Mouse (Mus musculus) forebrain, embryonic 14.5 days (tissue): Measurements from ENCODE around the gene Rnaseh2a. TPM values are rescaled to one million over a fixed set of nuclear protein-coding genes. Genes with fewer than 3 reads are reported as not detected.

ENCODE experiments used
- ATAC-seq: fragments of 200-750 bp; cut with Nextera tagmentation; 2 replicates; pipeline ENCODE4 v1.8.0; 2017; ENCODE audit warnings: mild to moderate bottlenecking, moderate library complexity
- DNase-seq: peaks from one replicate; pipeline ENCODE4 v3.0.0-alpha.2; 2015; ENCODE audit warnings: low spot score
- H3K27ac ChIP-seq: fragments of 300-500 bp; sonication (generic); 2 replicates; pipeline ENCODE4 v1.5.1; 2014; ENCODE audit warnings: low read depth, mild to moderate bottlenecking, control low read depth, low read length, moderate library complexity
- H3K27me3 ChIP-seq: fragments of 300-500 bp; sonication (generic); replicated peaks from 2 replicates; pipeline ENCODE4 v1.6.1; 2014; ENCODE audit warnings: low read length, control low read depth, mixed read lengths; ENCODE audit not compliant: control insufficient read depth, insufficient read depth
- H3K36me3 ChIP-seq: fragments of 300-500 bp; sonication (generic); 2 replicates; pipeline ENCODE4 v1.6.1; 2014; ENCODE audit warnings: low read length, control low read depth; ENCODE audit not compliant: control insufficient read depth, insufficient read depth
- H3K4me1 ChIP-seq: fragments of 300-500 bp; sonication (generic); 2 replicates; pipeline ENCODE4 v1.6.1; 2014; ENCODE audit warnings: antibody characterized with exemption, low read length, control low read depth; ENCODE audit not compliant: control insufficient read depth, insufficient read depth
- H3K4me2 ChIP-seq: fragments of 300-500 bp; sonication (generic); 2 replicates; pipeline ENCODE4 v1.6.1; 2014; ENCODE audit warnings: mild to moderate bottlenecking, control low read depth, low read length
- H3K4me3 ChIP-seq: fragments of 300-500 bp; sonication (generic); 2 replicates; pipeline ENCODE4 v1.5.1; 2014; ENCODE audit warnings: low read depth, low read length, control low read depth
- H3K9ac ChIP-seq: fragments of 300-500 bp; sonication (generic); 2 replicates; pipeline ENCODE4 v1.6.1; 2014; ENCODE audit warnings: mild to moderate bottlenecking, low read length, control low read depth, moderate library complexity
- H3K9me3 ChIP-seq: fragments of 300-500 bp; sonication (generic); replicated peaks from 2 replicates; pipeline ENCODE4 v1.6.1; 2016; ENCODE audit warnings: low read length, control low read depth, mixed read lengths; ENCODE audit not compliant: control insufficient read depth
- whole genome bisulfite sequencing: fragments of 180-500 bp; shearing (Covaris S2); extraction: QIAGEN DNeasy Blood & Tissue Kit; methylation state at CpG from one replicate; pipeline ENCODE4 v1.1.7; 2014; 5-methylcytosine and 5-hydroxymethylcytosine counted together
- polyA plus RNA-seq: library from polyadenylated mRNA; unstranded; fragments of >200 nt; fragmentation: Nextera tagmentation; extraction: Ambion mirVana; gene quantifications from 2 replicates; pipeline ENCODE4 v1.2.1, GENCODE M21; 2014

The Rnaseh2a gene
- polyA plus RNA-seq, 1 experiment from 2014 or later = 111 TPM

GRCm38 (mm10) chr8:84934860-84935259, 34.7 kb downstream of the Rnaseh2a start:
- Histone ChIP-seq H3K9ac (peak overlapping the region; percentile 93; the same call in 1 of the 2 replicates), H3K9me3 (no peaks in the 10 kb centered on the region), H3K4me1 (peaks cover 28% of the 10 kb centered on the region), H3K36me3 (peaks cover 17% of the 10 kb centered on the region), H3K4me2 (peak overlapping the region; percentile 80), H3K27ac (no peak overlapping the region), H3K27me3 (no peaks in the 10 kb centered on the region), H3K4me3 (peak overlapping the region; percentile 83)
- ATAC-seq (peak; percentile 74), DNase-seq (peak; percentile 94)
- WGBS = 1% methylated on average over 15 of the region's 15 CpGs

GRCm38 (mm10) chr8:84933767-84934559, 35.6 kb downstream of the Rnaseh2a start:
- no peak for DNase-seq
- Histone ChIP-seq H3K4me1 (peaks cover 32% of the 10 kb centered on the region), H3K27ac (no peak overlapping the region), H3K36me3 (peaks cover 17% of the 10 kb centered on the region), H3K9me3 (no peaks in the 10 kb centered on the region), H3K4me2 (peak overlapping the region; percentile 80), H3K9ac (0 out of 2 replicates have a peak overlapping the region, but pooled peaks have one; percentile 17), H3K27me3 (no peaks in the 10 kb centered on the region), H3K4me3 (peak overlapping the region; percentile 83; the same call in 1 of the 2 replicates)
- no peak for ATAC-seq
- 84% methylated on average over 16 of the region's 16 CpGs for WGBS

GRCm38 (mm10) chr8:84930582-84930981, 39.0 kb downstream of the Rnaseh2a start:
- 93% methylated on average over 13 of the region's 13 CpGs for WGBS
- no peak overlapping the region for H3K9ac ChIP-seq
- no peaks in the 10 kb centered on the region for H3K9me3 ChIP-seq
- peaks cover 36% of the 10 kb centered on the region for H3K36me3 ChIP-seq
- no peaks in the 10 kb centered on the region for H3K27me3 ChIP-seq
- H3K4me1 ChIP-seq = peaks cover 24% of the 10 kb centered on the region
- no peak overlapping the region for H3K4me3 ChIP-seq
- DNase-seq = no peak
- no peak overlapping the region for H3K4me2 ChIP-seq
- ATAC-seq = no peak
- H3K27ac ChIP-seq = no peak overlapping the region

- no peaks in the 10 kb centered on the region for H3K9me3 ChIP-seq
- H3K27ac ChIP-seq = no peak overlapping the region
- H3K27me3 ChIP-seq = no peaks in the 10 kb centered on the region
- 2% methylated on average over 50 of the region's 52 CpGs for WGBS
- peaks cover 49% of the 10 kb centered on the region for H3K36me3 ChIP-seq
- peak overlapping the region; percentile 29 for H3K4me3 ChIP-seq
- peak overlapping the region; percentile 45 for H3K9ac ChIP-seq
- H3K4me1 ChIP-seq = peaks cover 5% of the 10 kb centered on the region
- peak; percentile 89 for ATAC-seq
- DNase-seq = peak; percentile 83
- H3K4me2 ChIP-seq = peak overlapping the region; percentile 58
Observed at GRCm38 (mm10) chr8:84928456-84929306, 40.9 kb downstream of the Rnaseh2a start.

GRCm38 (mm10) chr8:84927513-84927912, 42.1 kb downstream of the Rnaseh2a start:
- no peak for DNase-seq
- Histone ChIP-seq H3K27me3 (no peaks in the 10 kb centered on the region), H3K4me1 (peaks cover 4% of the 10 kb centered on the region), H3K27ac (no peak overlapping the region), H3K36me3 (peaks cover 52% of the 10 kb centered on the region), H3K9me3 (no peaks in the 10 kb centered on the region), H3K9ac (no peak overlapping the region), H3K4me3 (no peak overlapping the region), H3K4me2 (no peak overlapping the region)
- no peak for ATAC-seq
- 85% methylated on average over 1 of the region's 1 CpGs for WGBS

GRCm38 (mm10) chr8:84925557-84925956, 44.0 kb downstream of the Rnaseh2a start:
- ATAC-seq (no peak), DNase-seq (no peak)
- no peak overlapping the region for H3K4me2 ChIP-seq
- no peaks in the 10 kb centered on the region for H3K9me3 ChIP-seq
- no peak overlapping the region for H3K27ac ChIP-seq
- no peak overlapping the region for H3K9ac ChIP-seq
- H3K27me3 ChIP-seq = no peaks in the 10 kb centered on the region
- H3K4me3 ChIP-seq = no peak overlapping the region
- peaks cover 4% of the 10 kb centered on the region for H3K4me1 ChIP-seq
- H3K36me3 ChIP-seq = peaks cover 63% of the 10 kb centered on the region
- 69% methylated on average over 7 of the region's 7 CpGs for WGBS

GRCm38 (mm10) chr8:84921596-84921995, 48.0 kb downstream of the Rnaseh2a start:
- DNase-seq (no peak), ATAC-seq (no peak)
- Histone ChIP-seq H3K4me2 (no peak overlapping the region), H3K4me3 (no peak overlapping the region), H3K9me3 (no peaks in the 10 kb centered on the region), H3K4me1 (no peaks in the 10 kb centered on the region), H3K27me3 (no peaks in the 10 kb centered on the region), H3K36me3 (peaks cover 83% of the 10 kb centered on the region), H3K9ac (no peak overlapping the region), H3K27ac (no peak overlapping the region)
- 96% methylated on average over 2 of the region's 2 CpGs for WGBS

GRCm38 (mm10) chr8:84918646-84919045, 50.9 kb downstream of the Rnaseh2a start:
- no peak for ATAC-seq
- no peak overlapping the region for H3K27ac ChIP-seq
- H3K9me3 ChIP-seq = 0 out of 2 replicates have a peak, but pooled peaks cover 4% of the 10 kb centered on the region
- peaks cover 6% of the 10 kb centered on the region for H3K27me3 ChIP-seq
- H3K36me3 ChIP-seq = peaks cover 90% of the 10 kb centered on the region
- no peak overlapping the region for H3K4me3 ChIP-seq
- DNase-seq = no peak
- H3K4me2 ChIP-seq = no peak overlapping the region
- 96% methylated on average over 15 of the region's 15 CpGs for WGBS
- no peaks in the 10 kb centered on the region; the same call in 1 of the 2 replicates for H3K4me1 ChIP-seq
- no peak overlapping the region for H3K9ac ChIP-seq
